Mouse (Mus musculus) left cerebral cortex, postnatal 14 days (tissue): Measurements from ENCODE around the gene Yipf3. TPM values are rescaled to one million over a fixed set of nuclear protein-coding genes. Genes with fewer than 3 reads are reported as not detected.

Source experiments
- DNase-seq, 2 experiments: peaks; one replicate each; pipeline ENCODE4 v3.0.0; 2021 to 2022; ENCODE audit warnings: low spot score in 2 of 2, mixed read lengths in 1 of 2
- intact Hi-C: fragments of 180-260 bp; cut with DNase I; formaldehyde crosslinking; loops from one replicate; pipeline ENCODE4 v1.15.1; 2025
- long read RNA-seq, 2 experiments: library from polyadenylated mRNA; stranded (forward); transcript quantifications; one replicate each; pipeline ENCODE4 v2.0.0; 2021
- total RNA-seq, 2 experiments: library from RNA; stranded (reverse); gene quantifications; 2 replicates each; pipeline ENCODE4 v1.2.3; 2021

Yipf3 gene
- total RNA-seq, result 10 to 100 TPM; 82.1 to 99.3 TPM
- long read RNA-seq, experiment 1, transcript Yipf3-201 (9 exons, 2,035 nt), result major isoform, 61 of 96 reads
- long read RNA-seq, experiment 1, partial matches to known transcripts, result 22 of 96 reads
- long read RNA-seq, experiment 1, other reads (novel, unspliced or antisense), result 7 of 96 reads
- long read RNA-seq, experiment 2, transcript Yipf3-201 (9 exons, 2,035 nt), result major isoform, 80 of 103 reads
- long read RNA-seq, experiment 2, partial matches to known transcripts, result 14 of 103 reads
- long read RNA-seq, experiment 2, other reads (novel, unspliced or antisense), result 5 of 103 reads

DNA sequence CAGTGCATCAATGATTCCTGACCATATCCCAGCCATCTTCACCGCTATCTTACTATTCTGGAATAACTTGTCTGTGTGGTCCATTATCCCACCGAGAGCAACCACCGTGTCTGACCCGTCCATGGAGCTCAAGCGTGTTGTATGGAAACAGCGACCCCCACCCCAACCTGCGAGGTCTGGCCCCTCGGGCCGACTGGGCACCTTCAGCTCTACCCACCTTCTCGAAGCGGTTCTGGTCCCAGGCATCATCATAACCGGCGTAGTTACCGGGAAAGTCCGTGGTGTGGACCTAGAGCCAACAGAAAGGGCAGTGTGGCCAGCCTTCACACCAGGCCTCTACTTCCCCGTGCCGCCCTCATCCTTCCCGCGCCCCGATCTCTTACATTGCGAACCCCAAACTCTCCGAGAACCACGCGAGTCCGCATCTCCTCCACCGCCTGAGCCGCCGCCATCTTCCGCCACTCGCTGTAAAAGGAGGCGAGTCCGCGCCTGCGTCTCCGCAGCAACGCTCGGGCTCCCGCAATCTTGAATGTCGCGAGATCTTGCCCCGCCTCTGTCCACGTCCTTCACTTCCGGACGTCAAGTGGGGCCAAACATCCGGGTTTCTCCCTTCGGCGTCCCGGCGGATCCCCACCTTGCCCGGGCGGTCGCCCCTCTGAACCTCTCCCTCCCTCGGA lies at the start of gene Yipf3, which contains the start of gene Polr1c:
TSS of gene Yipf3 (plus strand) at position 569 of the 677 bp plus-strand sequence.
TSS of gene Polr1c (minus strand) at position 543 of the 677 bp plus-strand sequence.
- DNase-seq, result peak; percentile 95 to 96
- intact Hi-C loops, result no loop called here

- DNase-seq, result peak in 1 of 2 experiments; percentile 4
- intact Hi-C loops, result no loop called here
These were observed 46.7 kb upstream of the Yipf3 start for GRCm38 (mm10) chr17:46201151-46201550.

DNA sequence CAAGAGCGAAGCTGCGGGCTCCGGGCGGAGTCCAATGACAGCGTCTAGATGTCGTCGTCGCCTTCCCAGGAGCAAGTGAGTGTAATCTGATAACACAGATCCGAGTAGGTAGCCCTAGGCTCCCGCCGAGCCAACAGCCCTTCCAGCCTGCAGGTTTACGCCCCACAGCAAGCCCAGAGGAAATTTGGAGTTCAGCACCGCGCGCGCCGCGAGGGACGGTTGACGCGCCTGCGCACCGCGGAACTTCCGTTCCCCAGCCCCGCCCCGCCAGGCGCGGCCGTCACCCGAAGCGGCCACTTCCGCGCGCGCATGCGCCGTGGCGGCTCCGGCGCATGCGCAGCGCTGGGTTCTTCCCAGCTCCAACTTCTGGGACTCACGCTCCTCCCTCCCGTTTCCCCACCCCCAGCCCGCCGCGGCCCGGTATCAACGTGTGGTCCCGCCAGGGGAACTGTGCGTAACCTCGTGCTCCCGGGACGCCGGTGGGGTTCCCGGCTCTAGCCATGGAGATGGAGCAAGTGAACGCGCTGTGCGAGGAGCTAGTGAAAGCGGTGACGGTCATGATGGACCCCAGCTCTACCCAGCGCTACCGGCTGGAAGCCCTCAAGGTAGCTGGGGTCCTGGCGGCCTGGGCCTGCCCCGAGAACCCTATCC lies 45.3 kb upstream of the Yipf3 start, which contains the start of the genes Polh and Xpo5:
TSS of gene Polh (minus strand) at position 225 of the 651 bp plus-strand sequence.
TSS of gene Xpo5 (plus strand) at position 362 of the 651 bp plus-strand sequence.
- intact Hi-C loops, result no loop called here
- peak; percentile 91 to 94 for DNase-seq

GRCm38 (mm10) chr17:46203078-46203477 lies 44.8 kb upstream of the Yipf3 start:
- intact Hi-C loops, result no loop called here
- peak; percentile 36 to 50 for DNase-seq

- intact Hi-C loops, result no loop called here
- no peak for DNase-seq
These were observed 41.2 kb upstream of the Yipf3 start for GRCm38 (mm10) chr17:46206676-46207075.

- intact Hi-C loops, result no loop called here
- DNase-seq, result no peak
These were observed 37.3 kb upstream of the Yipf3 start for GRCm38 (mm10) chr17:46210550-46210949.

DNA sequence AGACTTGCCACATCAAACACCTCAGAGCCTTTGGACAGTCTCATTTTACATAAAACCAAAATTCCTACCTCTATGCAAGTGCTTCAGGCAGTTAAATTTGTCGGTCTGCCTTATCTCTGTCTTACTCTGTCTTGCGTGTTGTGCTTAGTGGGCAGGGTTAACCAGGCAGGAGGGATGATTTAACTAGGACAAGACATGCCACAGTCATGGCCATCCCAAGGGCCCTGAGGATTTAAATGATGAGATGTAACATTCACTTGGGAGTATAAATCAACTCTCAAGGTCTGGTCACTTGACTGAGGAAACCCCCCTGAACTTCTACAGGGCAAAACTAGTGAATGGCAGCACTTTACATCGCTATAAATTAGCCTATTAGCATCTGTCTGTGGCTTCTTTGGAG lies 26.3 kb upstream of the Yipf3 start:
- no peak for DNase-seq
- intact Hi-C loops, result no loop called here

- intact Hi-C loops, result no loop called here
- DNase-seq, result no peak
These were observed 20.3 kb upstream of the Yipf3 start for GRCm38 (mm10) chr17:46227576-46227975.

GRCm38 (mm10) chr17:46236067-46236466 lies 11.8 kb upstream of the Yipf3 start:
- DNase-seq, result no peak
- intact Hi-C loops, result no loop called here

DNA sequence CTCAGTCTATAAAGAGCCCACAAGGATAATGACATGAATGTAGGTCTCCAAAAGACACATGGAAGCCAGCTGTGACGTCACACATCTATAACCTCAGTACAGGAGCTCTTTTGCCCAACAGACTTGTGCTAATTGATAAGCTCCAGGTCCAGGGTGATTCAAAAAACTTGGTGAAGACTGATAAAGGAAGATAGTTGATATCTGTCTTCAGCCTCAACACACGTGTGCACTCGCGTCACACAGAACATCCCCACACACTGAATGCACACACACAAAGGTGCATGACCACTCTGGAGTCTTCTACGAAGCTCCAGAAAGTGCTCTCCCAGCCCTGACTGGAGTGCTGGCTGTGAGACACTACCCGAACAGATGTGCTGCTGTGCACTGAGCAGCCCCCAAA lies 10.8 kb upstream of the Yipf3 start:
- intact Hi-C loops, result no loop called here
- no peak for DNase-seq

DNA sequence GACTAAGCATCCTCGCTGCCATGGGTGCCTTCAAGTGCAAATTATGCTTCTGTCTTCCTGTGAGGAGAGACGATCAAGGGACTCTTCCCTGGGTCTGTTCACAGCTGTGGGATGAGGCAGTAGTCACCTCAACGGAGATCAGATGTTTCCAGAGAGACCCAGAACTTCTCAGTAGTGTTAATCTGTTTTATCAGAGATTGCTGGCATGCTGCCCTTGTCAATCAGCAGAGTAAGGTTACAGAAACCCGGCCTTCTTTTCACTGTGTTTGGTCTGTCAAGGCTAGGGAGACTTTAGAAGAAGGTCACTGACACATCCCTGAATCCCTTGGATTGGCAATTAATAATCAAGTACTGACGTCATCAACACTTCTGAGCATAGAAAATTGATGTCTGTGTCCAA lies 10.4 kb upstream of the Yipf3 start:
- no peak for DNase-seq
- intact Hi-C loops, result no loop called here

GRCm38 (mm10) chr17:46239516-46240114 lies 8.3 kb upstream of the Yipf3 start:
- intact Hi-C loops, result no loop called here
- DNase-seq, result no peak

DNA sequence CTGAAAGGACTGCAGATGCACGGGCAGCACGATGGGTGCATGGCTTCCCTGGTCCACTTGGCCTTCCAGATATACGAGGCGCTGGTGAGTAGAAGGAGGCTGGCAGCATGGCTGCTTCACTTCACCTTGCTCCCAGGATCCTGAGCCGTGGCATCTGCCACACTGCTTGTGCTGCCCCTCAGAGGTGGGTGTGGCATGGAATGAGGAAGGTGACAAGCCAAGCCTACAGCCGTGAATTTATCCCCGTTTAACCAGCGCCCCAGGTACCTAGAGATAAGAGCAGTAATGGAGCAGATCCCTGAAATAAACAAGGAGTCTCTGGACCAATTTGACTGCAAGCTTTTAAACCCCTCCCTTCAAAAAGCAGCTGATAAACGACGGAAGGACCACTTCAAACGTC lies 6.4 kb upstream of the Yipf3 start:
- intact Hi-C loops, result no loop called here

DNA sequence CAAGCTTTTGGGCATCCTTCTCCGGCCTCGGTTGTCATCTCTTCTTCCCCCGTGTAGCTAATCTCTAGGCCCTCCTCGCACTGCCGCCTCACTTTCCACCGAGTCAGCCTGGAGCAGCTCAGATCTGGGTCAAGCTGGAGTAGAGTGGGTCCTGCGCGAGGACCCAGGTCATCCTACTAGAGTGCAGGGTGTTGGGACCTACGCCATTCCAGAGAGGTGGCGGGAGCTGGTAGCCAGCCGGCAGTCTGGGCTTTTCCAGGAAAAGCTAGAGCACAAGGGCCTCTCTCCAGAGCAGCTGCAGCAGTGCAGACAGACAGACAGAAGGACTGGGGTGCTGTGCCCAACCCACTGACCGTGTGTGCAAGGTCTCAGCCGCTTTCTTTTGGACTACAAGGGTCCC lies 5.6 kb upstream of the Yipf3 start:
- no peak for DNase-seq
- intact Hi-C loops, result no loop called here

More for the DNA sequence above, 6.4 kb upstream of the Yipf3 start:
- no peak for DNase-seq

GRCm38 (mm10) chr17:46242993-46243392 lies 4.9 kb upstream of the Yipf3 start:
- intact Hi-C loops, result no loop called here
- no peak for DNase-seq

GRCm38 (mm10) chr17:46243624-46244023 lies 4.3 kb upstream of the Yipf3 start:
- no peak for DNase-seq
- intact Hi-C loops, result no loop called here

- intact Hi-C loops, result no loop called here
- no peak for DNase-seq
These were observed 3.3 kb upstream of the Yipf3 start for GRCm38 (mm10) chr17:46244579-46244978.

DNA sequence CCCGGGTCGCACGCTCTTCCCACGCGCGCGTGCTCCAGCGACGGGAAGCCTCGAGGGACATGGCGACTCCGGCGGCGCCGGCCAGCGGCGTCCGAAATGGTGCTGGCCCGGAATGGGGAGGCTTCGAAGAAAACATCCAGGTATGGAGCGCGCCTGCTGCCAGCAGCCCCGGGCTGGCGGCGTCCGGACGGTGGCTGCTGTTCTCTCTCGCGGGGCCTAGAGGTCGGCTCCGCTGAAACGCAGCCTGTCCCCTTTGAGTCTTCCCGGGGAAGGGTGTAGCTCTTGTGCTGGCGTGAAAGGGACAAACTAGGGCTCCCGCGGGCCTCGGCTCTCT lies 276 bp downstream of the Yipf3 start:
- intact Hi-C loops, result no loop called here
- DNase-seq, result no peak

DNA sequence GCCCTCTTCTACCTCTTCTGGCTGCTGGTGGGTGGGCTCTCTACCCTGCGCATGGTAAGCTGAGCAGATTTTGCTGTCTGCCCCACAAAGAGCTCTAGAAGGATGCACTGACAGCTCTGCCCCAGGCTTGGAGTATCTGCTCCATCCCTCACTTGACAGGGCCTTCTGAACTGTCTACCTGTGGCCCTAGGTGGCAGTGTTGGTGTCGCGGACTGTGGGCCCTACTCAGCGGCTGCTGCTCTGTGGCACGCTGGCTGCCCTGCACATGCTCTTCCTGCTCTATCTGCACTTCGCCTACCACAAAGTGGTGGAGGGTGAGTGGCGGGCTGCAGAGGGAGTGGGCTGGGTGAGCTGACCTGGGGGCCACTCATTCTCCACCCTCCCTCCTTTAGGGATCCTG lies 3.3 kb downstream of the Yipf3 start:
- intact Hi-C loops, result no loop called here

More for the DNA sequence above, 3.3 kb downstream of the Yipf3 start:
- no peak for DNase-seq
